Mouse (Mus musculus) kidney, postnatal 36 days (tissue): Measurements from ENCODE around the gene S100a11.
A peak's percentile ranks its signal among the peaks of the same experiment; 100 is the strongest.
"Not testable (repeated sequence)": the region's sequence is repeated elsewhere in the genome, so short reads cannot be mapped to it uniquely, and the experiment has no call there.

Experiments
- DNase-seq, 2 experiments: peaks; one replicate each; pipeline ENCODE4 v3.0.0; 2021 to 2022; ENCODE audit warnings: mixed read lengths in 2 of 2

The S100a11 gene

GRCm38 (mm10) chr3:93520330-93521193, at the start of gene S100a11:
S100a11 (plus strand) TSS chr3:93520488.
- peak; percentile 46 to 81 for DNase-seq

- no peak for DNase-seq
Measured at GRCm38 (mm10) chr3:93480053-93480452, 40.2 kb upstream of the S100a11 start.

- DNase-seq = no peak
Measured at GRCm38 (mm10) chr3:93481982-93482616, 38.2 kb upstream of the S100a11 start.

- DNase-seq = no peak
Measured at GRCm38 (mm10) chr3:93485611-93486010, 34.7 kb upstream of the S100a11 start.

- peak; percentile 26 to 31 for DNase-seq
Measured at GRCm38 (mm10) chr3:93488541-93488940, 31.7 kb upstream of the S100a11 start.

GRCm38 (mm10) chr3:93492176-93492575, 28.1 kb upstream of the S100a11 start:
- DNase-seq = no peak

GRCm38 (mm10) chr3:93493992-93494391, 26.3 kb upstream of the S100a11 start:
- DNase-seq = peak; percentile 61 to 70

- DNase-seq = not testable (repeated sequence)
Measured at GRCm38 (mm10) chr3:93494774-93495173, 25.5 kb upstream of the S100a11 start.

GRCm38 (mm10) chr3:93497131-93497530, 23.2 kb upstream of the S100a11 start:
- peak; percentile 28 to 55 for DNase-seq

- no peak for DNase-seq
Measured at GRCm38 (mm10) chr3:93499129-93499528, 21.2 kb upstream of the S100a11 start.

- no peak for DNase-seq
Measured at GRCm38 (mm10) chr3:93504536-93505189, 15.6 kb upstream of the S100a11 start.

GRCm38 (mm10) chr3:93505960-93506863, 14.1 kb upstream of the S100a11 start:
- peak; percentile 43 to 70 for DNase-seq

- DNase-seq = no peak
Measured at GRCm38 (mm10) chr3:93506881-93507325, 13.4 kb upstream of the S100a11 start.

GRCm38 (mm10) chr3:93509301-93509700, 11.0 kb upstream of the S100a11 start:
- no peak for DNase-seq

GRCm38 (mm10) chr3:93511036-93511435, 9.3 kb upstream of the S100a11 start:
- DNase-seq = no peak

GRCm38 (mm10) chr3:93511801-93512200, 8.5 kb upstream of the S100a11 start:
- DNase-seq = no peak

- DNase-seq = no peak
Measured at GRCm38 (mm10) chr3:93512386-93513101, 7.7 kb upstream of the S100a11 start.

GRCm38 (mm10) chr3:93514628-93515027, 5.7 kb upstream of the S100a11 start:
- no peak for DNase-seq

- DNase-seq = no peak
Measured at GRCm38 (mm10) chr3:93517343-93517742, 2.9 kb upstream of the S100a11 start.

- DNase-seq = no peak
Measured at GRCm38 (mm10) chr3:93519856-93520329, 395 bp upstream of the S100a11 start.

- DNase-seq = no peak
Measured at GRCm38 (mm10) chr3:93521462-93522057, 1.3 kb downstream of the S100a11 start.
